Mouse (Mus musculus) midbrain, embryonic 14.5 days (tissue): ENCODE measurements around the gene Enkur. TPM values are rescaled to one million over a fixed set of nuclear protein-coding genes. Genes with fewer than 3 reads are reported as not detected.
"Not testable (repeated sequence)": the region's sequence is repeated elsewhere in the genome, so short reads cannot be mapped to it uniquely, and the experiment has no call there.

Experiments
- ATAC-seq: fragments of 200-750 bp; cut with Nextera tagmentation; 2 replicates; pipeline ENCODE4 v1.8.0; 2017; ENCODE audit warnings: moderate number of reproducible peaks, moderate library complexity; ENCODE audit not compliant: low FRiP score, low TSS enrichment
- DNase-seq: peaks from one replicate; pipeline ENCODE4 v3.0.0-alpha.2; 2015
- H3K27ac ChIP-seq: fragments of 300-500 bp; sonication (generic); replicated peaks from 2 replicates; pipeline ENCODE4 v1.5.1; 2014; ENCODE audit warnings: mild to moderate bottlenecking, low read depth, low read length, moderate library complexity
- H3K27me3 ChIP-seq: fragments of 300-500 bp; sonication (generic); 2 replicates; pipeline ENCODE4 v1.6.1; 2014; ENCODE audit warnings: low read length, control low read depth, mixed read lengths; ENCODE audit not compliant: control insufficient read depth, insufficient read depth
- H3K36me3 ChIP-seq: fragments of 300-500 bp; sonication (generic); 2 replicates; pipeline ENCODE4 v1.6.1; 2014; ENCODE audit warnings: low read length, control low read depth; ENCODE audit not compliant: control insufficient read depth, insufficient read depth
- H3K4me1 ChIP-seq: fragments of 300-500 bp; sonication (generic); 2 replicates; pipeline ENCODE4 v1.6.1; 2014; ENCODE audit warnings: mild to moderate bottlenecking, antibody characterized with exemption, low read length, control low read depth; ENCODE audit not compliant: control insufficient read depth, insufficient read depth
- H3K4me2 ChIP-seq: fragments of 300-500 bp; sonication (generic); 2 replicates; pipeline ENCODE4 v1.6.1; 2014; ENCODE audit warnings: mild to moderate bottlenecking, low read length, moderate library complexity
- H3K4me3 ChIP-seq: fragments of 300-500 bp; sonication (generic); replicated peaks from 2 replicates; pipeline ENCODE4 v1.5.1; 2014; ENCODE audit warnings: low read depth, low read length
- H3K9ac ChIP-seq: fragments of 300-500 bp; sonication (generic); replicated peaks from 2 replicates; pipeline ENCODE4 v1.6.1; 2014; ENCODE audit warnings: mild to moderate bottlenecking, low read length, moderate library complexity
- H3K9me3 ChIP-seq: fragments of 300-500 bp; sonication (generic); 2 replicates; pipeline ENCODE4 v1.6.1; 2016; ENCODE audit warnings: low read length, control low read depth, mixed read lengths; ENCODE audit not compliant: control insufficient read depth
- WGBS: fragments of 180-500 bp; shearing (Covaris S2); extraction: QIAGEN DNeasy Blood & Tissue Kit; methylation state at CpG from one replicate; pipeline ENCODE4 v1.1.7; 2014; 5-methylcytosine and 5-hydroxymethylcytosine counted together
- polyA plus RNA-seq: library from polyadenylated mRNA; unstranded; fragments of >200 nt; fragmentation: Nextera tagmentation; extraction: Ambion mirVana; gene quantifications from 2 replicates; pipeline ENCODE4 v1.2.1, GENCODE M21; 2014

The Enkur gene
- polyA plus RNA-seq, result 3.7 and 4.8 TPM in 2 replicates

- H3K9me3 ChIP-seq, result no peaks in the 10 kb centered on the region
- peak within 1 kb of the TSS; percentile 86 for H3K4me2 ChIP-seq
- H3K27me3 ChIP-seq, result no peaks in the 10 kb centered on the region
- peak within 1 kb of the TSS; percentile 66 for H3K4me3 ChIP-seq
- H3K36me3 ChIP-seq, result no peaks in the 10 kb centered on the region
- peak within 1 kb of the TSS; percentile 85 for H3K27ac ChIP-seq
- 3% methylated on average over 43 of the region's 43 CpGs for WGBS
- DNase-seq (peak; percentile 99), ATAC-seq (peak; percentile 99)
- peaks cover 13% of the 10 kb centered on the region for H3K4me1 ChIP-seq
- peak within 1 kb of the TSS; percentile 69 for H3K9ac ChIP-seq
Measured at GRCm38 (mm10) chr2:21204912-21205830, at the start of gene Enkur, which contains the start of gene Thnsl1. Gene Enkur, minus strand, starts transcription at chr2:21205365. Gene Thnsl1, plus strand, starts transcription at chr2:21205724.

DNA sequence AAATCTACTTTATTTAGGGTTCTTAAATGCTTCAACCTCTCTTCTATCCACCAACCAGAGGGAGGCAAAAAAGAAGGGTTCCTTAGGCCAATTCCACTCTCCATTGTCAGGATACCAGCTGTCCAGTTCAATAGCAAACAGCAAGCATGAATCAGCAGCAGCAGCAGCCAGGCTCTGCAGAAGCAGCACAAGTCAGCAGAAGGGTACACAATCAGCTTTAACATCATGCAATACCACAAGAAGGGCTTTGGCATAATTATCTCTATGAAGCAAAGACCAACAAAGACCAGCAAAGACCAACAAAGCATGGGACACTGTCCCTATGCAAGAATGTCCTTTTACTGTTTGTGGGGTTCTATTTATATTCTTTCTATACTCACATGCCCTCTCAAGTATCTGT, 49.1 kb upstream of the Enkur start:
- DNase-seq (no peak), ATAC-seq (no peak)
- no peaks in the 10 kb centered on the region for H3K9me3 ChIP-seq
- no peaks in the 10 kb centered on the region for H3K36me3 ChIP-seq
- H3K9ac ChIP-seq, result no peak overlapping the region
- no peak overlapping the region for H3K4me3 ChIP-seq
- H3K4me1 ChIP-seq, result no peaks in the 10 kb centered on the region
- H3K27me3 ChIP-seq, result no peaks in the 10 kb centered on the region
- H3K27ac ChIP-seq, result no peak overlapping the region
- no peak overlapping the region for H3K4me2 ChIP-seq

DNA sequence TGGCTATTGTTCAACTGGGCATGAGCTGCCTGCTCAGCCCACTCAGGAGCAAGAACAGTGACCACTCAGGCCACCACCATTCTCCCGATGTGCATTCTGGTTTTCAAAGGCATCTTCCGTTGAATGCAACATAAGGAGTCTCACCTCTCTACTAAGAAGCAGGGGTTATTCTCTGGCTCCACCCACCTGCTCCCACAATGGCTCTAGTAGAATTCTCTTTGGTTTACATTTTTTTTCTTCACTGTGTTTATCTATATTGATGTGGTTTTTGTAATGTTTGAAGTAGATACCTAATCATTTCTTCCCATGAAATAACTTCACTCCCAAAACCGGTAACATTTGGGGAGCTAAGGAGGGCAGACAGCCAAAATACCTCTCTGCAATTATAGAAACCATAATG, 48.5 kb upstream of the Enkur start:
- Histone ChIP-seq H3K27ac (no peak overlapping the region), H3K4me2 (no peak overlapping the region), H3K27me3 (no peaks in the 10 kb centered on the region), H3K9me3 (no peaks in the 10 kb centered on the region), H3K36me3 (no peaks in the 10 kb centered on the region), H3K9ac (no peak overlapping the region), H3K4me3 (no peak overlapping the region), H3K4me1 (no peaks in the 10 kb centered on the region)
- WGBS, result 86% methylated on average over 3 of the region's 3 CpGs
- ATAC-seq, result no peak
- DNase-seq, result no peak

- no peak overlapping the region for H3K9ac ChIP-seq
- no peak for ATAC-seq
- no peak overlapping the region for H3K4me2 ChIP-seq
- no peaks in the 10 kb centered on the region for H3K4me1 ChIP-seq
- H3K27ac ChIP-seq, result no peak overlapping the region
- 85% methylated on average over 2 of the region's 2 CpGs for WGBS
- no peaks in the 10 kb centered on the region for H3K9me3 ChIP-seq
- H3K27me3 ChIP-seq, result no peaks in the 10 kb centered on the region
- no peak for DNase-seq
- H3K36me3 ChIP-seq, result no peaks in the 10 kb centered on the region
- H3K4me3 ChIP-seq, result no peak overlapping the region
Measured at GRCm38 (mm10) chr2:21245477-21246102, 40.4 kb upstream of the Enkur start.

DNA sequence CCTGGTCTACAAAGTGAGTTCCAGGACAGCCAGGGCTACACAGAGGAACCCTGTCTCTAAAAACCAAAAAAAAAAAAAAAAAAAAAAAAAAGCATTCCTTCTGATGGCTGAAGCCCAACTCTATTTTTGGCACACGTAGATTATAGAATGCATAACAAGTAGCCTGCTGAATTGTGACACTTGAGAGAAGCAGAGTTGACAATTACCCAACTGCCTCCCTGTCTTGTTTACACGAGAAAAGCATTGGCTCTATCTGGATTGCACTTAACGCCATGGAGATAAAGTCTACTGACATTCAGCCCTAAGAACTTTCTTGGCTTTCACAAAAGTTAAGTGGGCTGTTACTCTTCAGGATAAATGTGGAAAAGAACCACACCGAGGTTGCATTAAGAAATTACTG, 39.8 kb upstream of the Enkur start:
- WGBS, result 85% methylated on average over 4 of the region's 4 CpGs
- no peak overlapping the region for H3K4me2 ChIP-seq
- no peaks in the 10 kb centered on the region for H3K9me3 ChIP-seq
- no peaks in the 10 kb centered on the region for H3K27me3 ChIP-seq
- H3K4me3 ChIP-seq, result no peak overlapping the region
- H3K4me1 ChIP-seq, result no peaks in the 10 kb centered on the region
- DNase-seq (no peak), ATAC-seq (no peak)
- no peak overlapping the region for H3K27ac ChIP-seq
- H3K36me3 ChIP-seq, result no peaks in the 10 kb centered on the region
- H3K9ac ChIP-seq, result no peak overlapping the region

DNA sequence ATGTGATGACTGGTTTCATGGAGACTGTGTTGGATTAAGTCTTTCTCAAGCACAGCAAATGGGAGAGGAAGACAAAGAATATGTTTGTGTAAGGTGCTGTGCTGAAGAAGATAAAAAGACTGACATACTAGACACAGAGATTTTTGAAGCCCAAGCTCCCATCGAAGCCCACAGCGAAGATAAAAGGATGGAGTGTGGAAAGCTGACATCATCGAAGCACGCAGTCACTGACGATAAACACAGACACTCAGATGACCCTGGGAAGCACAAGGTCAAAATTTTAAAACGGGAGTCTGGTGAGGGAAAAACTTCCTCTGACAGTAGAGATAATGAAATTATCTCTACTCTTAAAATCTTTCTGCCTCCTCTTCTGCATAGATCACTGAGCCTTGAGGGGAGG, 38.9 kb upstream of the Enkur start:
- 83% methylated on average over 3 of the region's 6 CpGs for WGBS
- ATAC-seq, H3K27ac ChIP-seq, H3K36me3 ChIP-seq, H3K27me3 ChIP-seq, H3K4me1 ChIP-seq, H3K4me2 ChIP-seq, H3K9ac ChIP-seq, H3K9me3 ChIP-seq, H3K4me3 ChIP-seq, DNase-seq: not testable (repeated sequence)

GRCm38 (mm10) chr2:21236846-21237245, 31.7 kb upstream of the Enkur start:
- H3K4me1 ChIP-seq, result no peaks in the 10 kb centered on the region
- H3K4me3 ChIP-seq, result no peak overlapping the region
- no peak overlapping the region for H3K9ac ChIP-seq
- 90% methylated on average over 5 of the region's 5 CpGs for WGBS
- no peak overlapping the region for H3K27ac ChIP-seq
- DNase-seq (no peak), ATAC-seq (no peak)
- no peaks in the 10 kb centered on the region for H3K27me3 ChIP-seq
- no peaks in the 10 kb centered on the region for H3K9me3 ChIP-seq
- H3K36me3 ChIP-seq, result no peaks in the 10 kb centered on the region
- H3K4me2 ChIP-seq, result no peak overlapping the region

- ATAC-seq (no peak), DNase-seq (no peak)
- WGBS, result 96% methylated on average over 4 of the region's 4 CpGs
- Histone ChIP-seq H3K27me3 (no peaks in the 10 kb centered on the region), H3K36me3 (no peaks in the 10 kb centered on the region), H3K27ac (no peak overlapping the region), H3K4me2 (no peak overlapping the region), H3K4me1 (no peaks in the 10 kb centered on the region), H3K9ac (no peak overlapping the region), H3K9me3 (no peaks in the 10 kb centered on the region), H3K4me3 (no peak overlapping the region)
Measured at GRCm38 (mm10) chr2:21235844-21236386, 30.8 kb upstream of the Enkur start.
